Mouse (Mus musculus): ENCODE results near the gene Tbc1d16.

DNA sequence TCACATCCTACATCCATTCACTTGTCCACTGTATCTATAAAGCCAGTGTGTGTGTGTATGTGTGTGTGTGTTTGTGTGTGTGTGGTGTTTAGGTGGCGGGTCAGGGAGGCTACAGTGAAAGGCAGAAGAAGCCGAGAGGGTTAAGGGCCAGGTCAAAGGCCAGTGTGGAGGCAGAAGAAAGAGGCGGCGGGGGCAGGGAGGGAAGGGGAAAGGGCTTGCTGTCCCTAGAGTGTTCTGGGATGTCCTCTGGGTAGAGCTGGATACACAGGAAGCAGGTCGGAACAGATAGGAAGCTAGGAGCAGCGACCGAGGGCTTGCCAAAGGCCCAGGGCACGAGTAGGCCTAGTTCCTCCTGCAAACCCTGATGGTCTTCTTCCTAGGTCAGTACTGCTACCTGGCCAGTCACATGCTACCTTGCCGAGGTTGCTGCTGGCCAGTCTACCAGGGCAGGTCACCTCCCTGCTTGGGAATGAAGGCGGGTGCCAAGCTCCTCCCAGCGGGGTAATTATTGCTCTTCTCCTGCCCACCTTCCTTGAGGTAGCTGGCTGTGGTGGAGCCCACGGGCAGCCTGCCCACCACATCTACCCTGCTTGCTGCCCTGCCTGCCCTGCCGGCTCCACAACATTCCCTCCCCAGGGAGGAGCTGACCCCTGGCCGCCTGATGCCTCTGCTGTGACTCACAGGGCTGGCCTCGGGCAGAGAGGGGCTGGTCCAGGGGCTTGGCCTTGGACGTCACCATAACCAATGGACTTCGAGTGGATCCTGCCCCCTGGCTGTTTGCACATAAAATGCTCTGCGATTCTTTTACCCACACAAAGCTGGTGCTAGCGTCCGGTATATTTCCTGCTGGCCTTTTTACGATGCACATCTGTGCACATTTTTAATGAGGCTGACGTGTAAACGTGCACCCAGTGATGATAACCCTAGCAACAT is 102.1 kb downstream of the Tbc1d16 start:
- TF ChIP-seq POLR2A (IDR thresholded peaks at IDR 0.05; ENCODE audit: low read depth, low read length) (no peak), CTCF (IDR thresholded peaks at IDR 0.05; ENCODE audit: extremely low read depth, insufficient read depth, insufficient read length, insufficient replicate concordance) (0 out of 2 replicates have a peak, but pooled peaks have one; percentile 7)

Measured in spleen, adult 2 months (tissue).